Mouse (Mus musculus) layer of hippocampus, adult 9-11 months (tissue): Measurements from ENCODE around the gene Mgat2.
A peak's percentile ranks its signal among the peaks of the same experiment; 100 is the strongest.

ENCODE experiments used
- DNase-seq: peaks from one replicate; pipeline ENCODE4 v3.0.0; 2022

Gene Mgat2

DNA sequence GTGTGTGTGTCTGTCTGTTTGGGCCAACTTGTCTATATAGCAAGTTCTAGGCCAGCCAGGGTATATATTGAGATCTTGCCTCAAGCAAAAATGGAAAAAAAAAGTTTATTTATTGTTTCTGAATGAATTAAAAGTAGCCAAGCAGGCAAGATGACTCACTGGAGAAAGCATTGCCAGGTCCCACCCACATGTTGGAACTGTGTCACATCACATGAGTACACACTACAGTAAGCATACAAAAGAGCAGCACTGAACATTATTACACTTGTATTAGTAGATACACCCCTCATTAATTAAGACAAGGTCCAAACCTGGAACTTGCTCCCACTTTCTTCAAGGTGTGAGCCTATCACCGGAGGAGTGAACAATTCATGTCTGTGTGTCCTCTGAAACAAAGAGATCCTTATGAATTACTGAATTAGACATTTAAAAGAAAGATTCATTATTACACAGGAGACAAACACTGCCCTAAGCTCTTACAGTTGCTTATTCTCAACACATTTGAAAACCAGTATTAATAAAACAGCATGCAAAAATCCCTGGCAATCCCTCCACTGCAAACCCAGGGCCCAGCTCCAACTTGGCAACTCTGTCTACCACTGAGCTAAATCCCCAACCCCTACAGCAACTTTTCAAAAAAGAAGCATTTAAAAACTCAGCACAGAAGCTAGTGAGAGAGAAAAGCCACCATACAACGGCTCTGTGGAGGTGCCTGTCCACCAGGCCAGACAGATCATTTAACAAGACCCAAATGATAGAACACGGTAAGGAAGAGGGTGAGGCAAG lies 31.2 kb downstream of the Mgat2 start:
- peak; percentile 80 for DNase-seq

DNA sequence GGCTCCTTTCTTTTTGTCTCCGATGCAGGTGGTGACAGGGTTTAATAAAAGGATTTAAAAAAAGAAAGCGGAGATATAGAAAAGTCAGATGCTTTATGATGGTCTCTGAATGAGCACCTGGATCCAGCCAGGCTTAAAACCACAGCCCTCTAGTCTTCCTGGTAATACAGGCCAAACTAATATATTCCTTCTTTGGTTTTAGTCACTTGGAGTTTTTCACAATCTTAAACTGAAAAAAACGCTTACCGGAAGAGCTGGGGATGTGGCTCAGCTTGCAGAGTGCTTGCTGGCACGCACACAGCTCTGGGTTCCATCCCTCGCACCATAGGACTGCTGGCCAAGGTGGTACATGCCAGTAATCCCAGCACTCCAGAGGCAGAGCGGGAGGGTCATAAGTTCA lies 32.6 kb downstream of the Mgat2 start:
- DNase-seq, result no peak

DNA sequence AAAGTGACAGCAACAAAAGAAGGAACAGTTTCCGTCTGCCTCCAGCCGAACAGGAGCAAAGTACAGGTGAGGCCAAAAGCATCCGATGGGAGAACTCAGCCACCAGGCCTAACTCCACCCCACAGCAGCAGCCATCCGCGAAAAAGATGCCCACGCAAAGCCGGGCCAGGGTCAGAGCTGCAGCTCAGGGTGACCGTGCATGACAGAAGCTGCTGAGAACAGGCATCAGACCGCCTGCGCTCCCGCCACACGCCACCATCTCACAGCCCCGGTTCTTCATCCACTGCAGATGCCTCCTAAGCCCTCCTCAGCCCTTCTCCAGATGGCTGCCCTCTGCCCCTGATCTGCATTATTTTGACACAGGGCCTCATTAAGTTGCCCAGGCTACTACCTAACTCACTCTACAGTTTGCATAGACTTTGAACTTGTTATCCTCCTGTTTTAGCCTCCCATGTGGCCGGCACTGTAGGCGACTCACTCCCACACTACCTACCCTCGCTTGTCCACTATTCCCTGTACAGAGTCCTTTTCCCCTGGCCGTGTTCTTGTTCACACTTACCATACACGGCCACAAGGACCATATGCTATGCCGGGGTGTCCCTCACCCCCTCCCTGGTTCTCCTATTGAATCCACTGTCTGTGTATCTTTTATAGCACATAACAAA lies 36.8 kb downstream of the Mgat2 start:
- no peak for DNase-seq

DNA sequence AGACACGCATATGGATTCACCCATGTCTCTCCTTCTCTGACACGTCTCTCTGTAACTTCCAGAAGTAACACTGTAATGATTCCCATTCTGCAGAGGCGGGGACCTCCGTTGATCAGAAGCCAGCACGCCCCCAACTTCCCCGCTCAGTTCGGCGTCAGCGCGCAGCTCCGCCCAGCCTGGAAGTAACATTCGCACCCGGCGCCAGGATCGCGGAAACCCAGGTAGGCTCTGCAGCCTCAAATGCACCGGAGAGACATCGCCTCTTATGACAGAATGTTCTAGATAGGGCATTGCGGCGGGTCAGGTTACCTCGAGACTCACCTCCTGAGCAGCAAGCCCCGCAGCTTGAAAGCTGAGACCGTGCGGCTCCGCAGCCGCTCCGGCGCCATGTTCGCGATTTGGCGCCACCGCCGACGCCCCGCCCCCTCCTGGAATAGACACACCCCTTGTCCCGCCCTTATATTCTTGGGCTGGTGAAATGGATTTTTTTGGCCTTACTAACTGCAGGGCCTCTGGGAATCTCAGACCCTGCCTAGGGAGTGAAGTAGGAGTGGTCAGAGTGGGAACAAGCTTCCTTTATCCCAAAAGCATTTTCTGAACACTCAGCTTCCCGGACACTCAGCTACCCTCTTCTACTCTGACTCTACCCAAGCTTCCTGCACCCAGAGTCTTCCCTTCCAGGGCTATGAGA lies 44.0 kb downstream of the Mgat2 start, which contains the start of gene Pole2:
Gene Pole2, minus strand, starts transcription at position 420 of the 691 bp plus-strand sequence.
- peak; percentile 65 for DNase-seq

DNA sequence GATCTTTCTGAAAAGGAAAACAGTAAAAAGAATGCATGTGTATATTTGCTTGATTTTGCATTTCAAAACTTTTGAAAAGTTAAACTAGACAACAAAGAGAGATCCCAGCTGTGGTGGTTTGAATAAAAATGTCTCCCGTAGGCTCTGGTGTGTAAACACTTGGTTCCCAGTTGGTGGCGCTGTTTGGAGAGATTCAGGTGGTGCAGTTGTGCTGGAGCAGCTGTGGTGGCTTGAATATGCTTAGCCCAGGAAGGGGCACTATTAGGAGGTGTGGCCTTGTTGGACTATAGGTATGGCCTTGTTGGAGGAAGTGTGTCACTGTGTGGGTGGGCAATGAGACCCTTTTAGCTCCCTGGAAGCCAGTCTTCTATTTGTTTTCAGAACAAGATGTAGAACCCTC lies 45.3 kb downstream of the Mgat2 start:
- DNase-seq, result no peak

DNA sequence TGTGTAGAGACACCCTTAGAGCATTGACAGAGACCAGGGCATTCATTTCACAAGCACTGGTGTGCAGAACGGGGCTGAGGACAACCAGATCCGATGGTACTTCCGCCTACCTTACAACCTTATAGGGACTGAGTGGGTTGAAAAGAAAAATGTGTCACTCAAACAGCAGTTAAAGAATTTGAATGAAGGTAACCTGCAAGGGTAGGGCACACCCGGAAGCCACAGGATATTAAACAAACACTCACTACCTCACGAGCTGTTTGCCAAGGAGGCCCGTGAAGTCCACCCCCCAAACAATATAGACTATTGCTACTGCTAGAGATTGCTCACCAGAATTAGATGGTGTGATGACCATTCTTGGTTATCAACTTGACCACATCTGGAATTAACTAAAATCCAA lies 51.8 kb downstream of the Mgat2 start:
- DNase-seq, result no peak
